Mouse (Mus musculus) thymus, postnatal 0 days (tissue): ENCODE data around the gene Olfr161. TPM values are rescaled to one million over a fixed set of nuclear protein-coding genes. Genes with fewer than 3 reads are reported as not detected.
"Not testable (repeated sequence)": the region's sequence is repeated elsewhere in the genome, so short reads cannot be mapped to it uniquely, and the experiment has no call there.

ENCODE experiments used
- DNase-seq: peaks from one replicate; pipeline ENCODE4 v3.0.0-alpha.2; 2015; ENCODE audit warnings: low spot score
- polyA plus RNA-seq: library from polyadenylated mRNA; unstranded; fragments of >200 nt; fragmentation: Nextera tagmentation; extraction: Ambion mirVana; gene quantifications from 2 replicates; pipeline ENCODE4 v1.2.1, GENCODE M21; 2015

The Olfr161 gene
- polyA plus RNA-seq: not detected in 2 replicates

DNA sequence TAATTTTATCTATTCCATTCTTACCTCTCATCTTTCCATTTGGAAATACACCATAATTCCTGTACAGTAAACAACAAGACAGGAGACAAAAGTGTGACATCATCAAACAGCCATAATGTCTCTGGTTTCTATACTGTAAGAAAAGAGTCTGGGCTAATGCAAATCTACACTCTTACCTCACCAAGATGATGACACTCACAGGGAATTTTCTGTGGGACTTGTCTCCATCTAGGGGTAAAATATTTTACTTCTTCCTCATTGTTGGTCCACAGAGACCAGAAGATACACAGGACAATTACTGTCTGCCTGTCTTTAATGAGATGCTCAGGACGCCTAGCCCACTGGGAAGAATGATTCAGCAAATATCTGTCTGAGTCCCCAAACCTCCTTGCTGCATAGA is at the start of gene Olfr161:
TSS of gene Olfr161 (plus strand) at position 352 of the 400 bp plus-strand sequence.
- no peak for DNase-seq

DNA sequence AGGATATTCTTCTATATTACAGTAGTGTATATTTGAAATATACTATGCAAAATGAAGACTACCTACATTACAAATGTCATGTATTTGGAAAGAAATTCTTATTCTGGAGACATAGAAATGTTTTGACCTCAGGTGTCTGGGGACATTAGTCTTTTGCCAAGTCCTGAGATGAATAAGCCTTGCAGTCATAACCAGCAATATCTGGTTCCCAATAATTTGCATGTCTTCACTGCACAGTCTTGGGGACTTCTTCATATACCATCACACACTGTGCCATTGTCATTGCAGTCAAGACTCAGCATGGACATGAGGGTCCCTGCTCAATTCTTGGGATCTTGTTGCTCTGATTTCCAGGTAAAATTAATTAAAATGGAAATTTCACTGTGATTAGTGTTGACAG is 27.3 kb upstream of the Olfr161 start:
- no peak for DNase-seq

GRCm38 (mm10) chr16:3577658-3578057 is 13.2 kb upstream of the Olfr161 start:
- not testable (repeated sequence) for DNase-seq

DNA sequence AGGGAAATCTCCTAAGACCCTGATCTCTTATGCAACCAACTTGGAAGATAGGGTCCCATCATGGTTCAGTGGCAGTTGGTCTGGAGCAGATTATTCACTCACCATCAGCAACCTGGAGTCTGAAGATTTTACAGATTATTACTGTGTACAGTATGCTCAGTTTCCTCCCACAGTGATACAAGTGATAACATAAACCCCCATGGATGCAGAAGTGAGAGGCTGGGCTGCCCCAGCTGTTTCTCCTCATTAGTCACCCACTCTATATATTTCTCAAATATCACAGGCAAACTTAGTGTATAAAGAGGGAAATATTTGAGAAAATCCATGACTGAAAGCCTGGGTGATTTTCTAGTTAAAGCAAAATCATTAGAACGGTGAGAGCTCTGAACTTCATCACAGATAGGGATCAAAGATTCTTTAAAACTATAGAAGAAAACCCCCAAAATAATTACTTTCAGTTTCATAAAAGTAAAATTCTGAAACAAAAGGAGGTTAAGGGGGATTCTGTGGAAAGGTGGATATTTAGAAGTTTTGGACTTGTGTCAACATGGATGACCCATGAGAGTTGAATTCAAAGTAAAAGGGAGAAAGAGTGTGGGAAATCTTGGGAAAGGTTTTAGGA is 12.5 kb upstream of the Olfr161 start:
- DNase-seq: not testable (repeated sequence)

DNA sequence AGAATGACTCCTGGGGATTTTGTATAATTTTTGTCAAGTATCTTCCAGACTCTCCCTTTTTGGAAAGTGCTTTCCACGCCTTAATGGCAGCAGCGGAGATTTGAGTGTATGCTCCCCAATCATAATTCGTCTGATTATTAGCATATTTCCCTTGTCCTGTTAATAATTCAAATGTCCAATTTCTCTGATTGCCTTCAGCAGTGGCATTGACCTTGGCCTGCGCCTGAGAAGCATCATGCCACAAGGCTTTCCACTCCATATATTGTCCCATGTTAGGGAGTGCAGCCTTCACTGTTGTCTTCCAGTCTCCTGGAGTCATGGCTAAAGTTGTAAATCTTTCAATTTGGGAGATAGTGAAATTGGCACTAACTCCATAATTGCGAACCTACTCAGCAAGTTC is 40.5 kb downstream of the Olfr161 start:
- DNase-seq: not testable (repeated sequence)

DNA sequence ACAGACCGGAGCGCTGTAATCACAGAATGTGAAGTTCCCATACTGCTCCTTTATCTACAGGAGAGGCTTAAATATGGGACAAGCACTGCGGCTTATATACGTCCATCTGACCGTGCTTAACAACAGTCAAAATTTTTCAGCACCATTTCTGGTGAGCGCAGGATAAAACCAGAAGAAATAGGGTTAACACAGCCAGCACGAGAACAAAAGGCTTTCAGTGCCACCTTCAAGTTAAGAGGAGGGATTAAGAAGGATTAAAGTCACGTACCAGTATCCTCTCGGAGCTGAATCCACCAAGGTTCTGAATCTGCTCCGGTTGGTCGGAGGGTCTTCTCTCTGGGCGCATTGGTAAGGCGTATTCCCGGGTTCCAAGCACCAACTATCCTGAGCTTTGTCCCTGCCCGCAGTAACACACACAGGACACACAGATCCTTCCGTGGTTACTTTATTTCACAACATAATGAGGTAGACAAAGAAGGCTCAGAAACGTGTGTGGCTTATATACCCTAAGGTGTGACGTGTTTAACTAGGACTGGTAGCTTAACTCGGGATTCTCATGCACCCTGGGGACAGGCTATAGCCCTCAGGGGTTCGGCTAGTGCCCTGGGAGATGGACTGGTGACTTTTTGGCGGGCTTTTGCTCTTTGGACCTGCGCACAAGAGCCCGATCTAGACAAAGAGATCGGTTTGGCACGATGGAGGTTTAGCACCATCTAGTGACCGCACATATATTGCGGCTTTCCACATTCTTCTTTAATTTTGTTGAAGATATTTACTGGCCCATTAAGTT is 41.9 kb downstream of the Olfr161 start:
- DNase-seq: peak; percentile 15

Other genes starting within 250 kb of the Olfr161 start
- 0.17 and 0.22 TPM in 2 replicates for gene Mefv, start 127.1 kb downstream of the Olfr161 start, polyA plus RNA-seq
- gene Zfp263, start 153.1 kb downstream of the Olfr161 start, polyA plus RNA-seq: 40.9 and 52.0 TPM in 2 replicates
- not detected in 2 replicates for gene Olfr15, start 239.8 kb downstream of the Olfr161 start, polyA plus RNA-seq